25 mouse cellular contexts compared by ENCODE assay signal in the genomic region with DNA sequence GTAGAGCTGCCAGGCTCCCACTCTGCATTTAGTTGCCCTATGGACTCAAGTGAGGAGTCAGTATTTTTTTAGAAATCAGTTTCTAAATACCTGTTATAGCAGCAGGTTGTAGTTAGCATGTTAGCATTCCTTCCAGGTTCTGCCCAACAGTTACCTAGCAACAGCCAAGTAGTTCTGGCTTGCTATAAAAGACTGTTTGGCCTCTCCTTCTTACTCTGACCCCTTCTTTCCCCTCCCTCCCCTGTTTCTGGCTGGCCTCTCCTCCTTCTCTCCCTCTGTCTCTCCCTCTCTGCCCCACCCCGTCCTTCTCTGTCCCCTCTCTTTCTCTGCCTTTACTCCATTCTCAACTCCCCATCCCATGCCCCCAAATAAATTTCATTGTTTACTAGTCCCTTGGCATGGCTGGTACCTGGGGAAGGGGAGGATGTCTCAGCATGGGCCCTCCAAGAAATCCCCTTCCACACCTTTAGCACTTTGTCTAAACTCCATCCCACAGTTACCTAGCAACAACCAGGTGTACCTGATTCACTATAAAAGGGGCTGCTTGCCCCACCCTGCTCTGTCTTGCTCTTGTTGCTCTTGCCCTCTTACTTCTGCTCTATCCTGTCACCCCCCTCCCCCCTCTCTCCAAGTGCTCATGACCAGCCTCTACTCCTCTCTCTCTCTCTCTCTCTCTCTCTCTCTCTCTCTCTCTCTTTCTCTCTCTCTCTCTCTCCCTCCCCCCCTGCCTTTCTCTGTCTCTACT.
DNase-seq lines count a peak whose midpoint lies in the region; ATAC-seq and TF ChIP-seq lines count a peak whose summit lies in the region.
"Had no signal": no experiment of that assay in that cellular context is flagged by ENCODE, and none has a peak within 500 bp of the region (broad histone marks: within the 10 kb centered on the region; RNA-seq: fewer than 3 reads in every experiment).

No protein-coding gene starts in this region.

- no peak overlapping the region for H3K4me3 ChIP-seq in forebrain, embryonic 15.5 days
- H3K4me3 ChIP-seq in forebrain, embryonic 14.5 days (ENCODE audit: low read depth, low read length) = no peak overlapping the region
- no peak overlapping the region for H3K4me3 ChIP-seq in intestine, embryonic 15.5 days (replicated peaks)
- H3K4me3 ChIP-seq in intestine, embryonic 16.5 days (ENCODE audit: low read length) = no peak overlapping the region
- H3K4me3 ChIP-seq in lung, adult 2 months (replicated peaks; ENCODE audit: extremely low read depth, low read depth, low read length) = no peak overlapping the region
- H3K4me3 ChIP-seq: gastrocnemius, adult 2 months; heart, embryonic 15.5 days; left cerebral cortex, adult 2 months; limb, embryonic 15.5 days; midbrain, embryonic 12.5 days; myocyte; stomach, embryonic 15.5 days had no signal

- no peak for TF ChIP-seq POLR2A in lung, adult 2 months (IDR thresholded peaks at IDR 0.05; ENCODE audit: borderline replicate concordance, extremely low read depth, low read depth, low read length)

- no peaks in the 10 kb centered on the region for H3K9me3 ChIP-seq in forebrain, embryonic 15.5 days
- no peaks in the 10 kb centered on the region for H3K9me3 ChIP-seq in forebrain, embryonic 14.5 days (replicated peaks; ENCODE audit: control insufficient read depth, low read length)
- no peaks in the 10 kb centered on the region for H3K9me3 ChIP-seq in intestine, embryonic 15.5 days
- H3K9me3 ChIP-seq in intestine, embryonic 16.5 days (ENCODE audit: control insufficient read depth, low read length) = no peaks in the 10 kb centered on the region
- H3K9me3 ChIP-seq: heart, embryonic 15.5 days; limb, embryonic 15.5 days; midbrain, embryonic 12.5 days; stomach, embryonic 15.5 days had no signal

- H3K4me2 ChIP-seq in forebrain, embryonic 15.5 days (replicated peaks) = no peak overlapping the region
- no peak overlapping the region for H3K4me2 ChIP-seq in forebrain, embryonic 14.5 days (ENCODE audit: low read length)
- H3K4me2 ChIP-seq in intestine, embryonic 15.5 days (replicated peaks) = no peak overlapping the region
- H3K4me2 ChIP-seq in intestine, embryonic 16.5 days (ENCODE audit: low read depth, low read length) = no peak overlapping the region
- H3K4me2 ChIP-seq: heart, embryonic 15.5 days; limb, embryonic 15.5 days; midbrain, embryonic 12.5 days; stomach, embryonic 15.5 days had no signal

- WGBS in forebrain, embryonic 15.5 days = 62% methylated on average over 1 of the region's 1 CpGs
- WGBS in forebrain, embryonic 14.5 days = 47% methylated on average over 1 of the region's 1 CpGs
- 39% methylated on average over 1 of the region's 1 CpGs for WGBS in intestine, embryonic 15.5 days
- WGBS in intestine, embryonic 16.5 days = 30% methylated on average over 1 of the region's 1 CpGs
- 65% methylated on average over 1 of the region's 1 CpGs for WGBS in lung, adult 2 months

- no peak for TF ChIP-seq CTCF in lung, adult 2 months (IDR thresholded peaks at IDR 0.05; ENCODE audit: insufficient read depth, low read length)

- no peak overlapping the region for H3K9ac ChIP-seq in forebrain, embryonic 15.5 days (replicated peaks)
- no peak overlapping the region for H3K9ac ChIP-seq in forebrain, embryonic 14.5 days (ENCODE audit: low read length)
- no peak overlapping the region for H3K9ac ChIP-seq in intestine, embryonic 15.5 days
- no peak overlapping the region for H3K9ac ChIP-seq in intestine, embryonic 16.5 days (ENCODE audit: low read depth, low read length)
- H3K9ac ChIP-seq: heart, embryonic 15.5 days; limb, embryonic 15.5 days; liver, embryonic 14.5 days; midbrain, embryonic 12.5 days; stomach, embryonic 15.5 days had no signal

- H3K27ac ChIP-seq in forebrain, embryonic 15.5 days (replicated peaks) = no peak overlapping the region
- H3K27ac ChIP-seq in forebrain, embryonic 14.5 days (ENCODE audit: low read depth, low read length) = no peak overlapping the region
- H3K27ac ChIP-seq in intestine, embryonic 15.5 days = no peak overlapping the region
- H3K27ac ChIP-seq in intestine, embryonic 16.5 days (ENCODE audit: low read length) = no peak overlapping the region
- H3K27ac ChIP-seq: gastrocnemius, adult 2 months; heart, embryonic 15.5 days; left cerebral cortex, adult 2 months; limb, embryonic 15.5 days; liver, embryonic 14.5 days; midbrain, embryonic 12.5 days; stomach, embryonic 15.5 days had no signal

- peaks cover 3% of the 10 kb centered on the region; the same call in 1 of the 2 replicates for H3K27me3 ChIP-seq in forebrain, embryonic 15.5 days
- H3K27me3 ChIP-seq in forebrain, embryonic 14.5 days (replicated peaks; ENCODE audit: control insufficient read depth, insufficient read depth, low read length) = 0 out of 2 replicates have a peak, but pooled peaks cover 2% of the 10 kb centered on the region
- H3K27me3 ChIP-seq in intestine, embryonic 15.5 days (replicated peaks) = no peaks in the 10 kb centered on the region
- no peaks in the 10 kb centered on the region for H3K27me3 ChIP-seq in intestine, embryonic 16.5 days (replicated peaks; ENCODE audit: control insufficient read depth, insufficient read depth, low read length)
- H3K27me3 ChIP-seq: heart, embryonic 15.5 days; limb, embryonic 15.5 days; stomach, embryonic 15.5 days had no signal

- H3K36me3 ChIP-seq in forebrain, embryonic 15.5 days = no peaks in the 10 kb centered on the region
- H3K36me3 ChIP-seq in forebrain, embryonic 14.5 days (ENCODE audit: control insufficient read depth, insufficient read depth, low read length) = no peaks in the 10 kb centered on the region
- H3K36me3 ChIP-seq in intestine, embryonic 15.5 days = no peaks in the 10 kb centered on the region
- H3K36me3 ChIP-seq in intestine, embryonic 16.5 days (ENCODE audit: control insufficient read depth, insufficient read depth, low read length) = no peaks in the 10 kb centered on the region
- H3K36me3 ChIP-seq: heart, embryonic 15.5 days; limb, embryonic 15.5 days; midbrain, embryonic 12.5 days; stomach, embryonic 15.5 days had no signal

- no peak for DNase-seq in forebrain, embryonic 14.5 days (ENCODE audit: low spot score)
- DNase-seq in lung, postnatal 36 days = peak; percentile 1
- no peak for DNase-seq in lung, adult 2 months
- peak; percentile 41 for DNase-seq in R1 (ENCODE audit: low read depth, low spot score)
- DNase-seq in cerebellum, adult 9-11 months = no peak
- DNase-seq: adrenal gland, postnatal 14 days; cerebellum, adult 8-10 months; gastrocnemius, adult 2 months; heart, postnatal 4 days; kidney, postnatal 10 days; right cerebral cortex, adult 18-20 months; right cerebral cortex, postnatal 4 days; thymus, adult 18-20 months; thymus, postnatal 36 days had no signal

- no peaks in the 10 kb centered on the region; the same call in 1 of the 2 replicates for H3K4me1 ChIP-seq in forebrain, embryonic 15.5 days
- H3K4me1 ChIP-seq in forebrain, embryonic 14.5 days (ENCODE audit: control insufficient read depth, insufficient read depth, low read length) = 0 out of 2 replicates have a peak, but pooled peaks cover 2% of the 10 kb centered on the region
- no peaks in the 10 kb centered on the region for H3K4me1 ChIP-seq in intestine, embryonic 15.5 days (replicated peaks)
- H3K4me1 ChIP-seq in intestine, embryonic 16.5 days (ENCODE audit: control insufficient read depth, insufficient read depth, low read length) = no peaks in the 10 kb centered on the region
- H3K4me1 ChIP-seq in lung, adult 2 months (ENCODE audit: control insufficient read depth, insufficient read depth, low read length) = no peaks in the 10 kb centered on the region
- H3K4me1 ChIP-seq: heart, embryonic 15.5 days; limb, embryonic 15.5 days; stomach, embryonic 15.5 days had no signal

- peak; percentile 21; the same call in 1 of the 2 replicates for ATAC-seq in forebrain, embryonic 15.5 days (replicated peaks)
- ATAC-seq in forebrain, embryonic 14.5 days = no peak
- 0 out of 2 replicates have a peak, but pooled peaks have one; percentile 17 for ATAC-seq in intestine, embryonic 15.5 days
- ATAC-seq in intestine, embryonic 16.5 days = no peak
- ATAC-seq: intestine, postnatal 0 days had no signal

Comparison
In these comparisons a context has a peak if more than half of its experiments do, and no peak if none do; other contexts are left out.
1. ATAC-seq: peak in forebrain, embryonic 15.5 days (single experiment) and intestine, embryonic 15.5 days (single experiment); none in forebrain, embryonic 14.5 days (single experiment) and intestine, embryonic 16.5 days (single experiment).
2. DNase-seq: peak in lung, postnatal 36 days (single experiment) and R1 (single experiment); none in forebrain, embryonic 14.5 days (single experiment), lung, adult 2 months (single experiment) and cerebellum, adult 9-11 months (single experiment).